Mouse (Mus musculus) CH12.LX (cell line): ENCODE results near the gene Nucb1.
"Not testable (repeated sequence)": the region's sequence is repeated elsewhere in the genome, so short reads cannot be mapped to it uniquely, and the experiment has no call there.

Experiments used
- CTCF ChIP-seq, 2 experiments: IDR thresholded peaks in 1 of 2; conservative IDR thresholded peaks in 1 of 2; 2 replicates each; pipeline ENCODE4 v1.5.1; 2011 to 2012; ENCODE audit warnings: low read depth in 2 of 2, low read length in 2 of 2, improper control_type of control experiment in 1 of 2, inconsistent platforms in 1 of 2, mild to moderate bottlenecking in 1 of 2, moderate library complexity in 1 of 2
- E2F4 ChIP-seq: IDR thresholded peaks from 2 replicates; pipeline ENCODE4 v1.6.1; 2011; ENCODE audit warnings: low read depth, low read length, improper control_type of control experiment; ENCODE audit not compliant: insufficient replicate concordance
- ELF1 ChIP-seq: IDR thresholded peaks from 2 replicates; pipeline ENCODE4 v1.6.1; 2014; ENCODE audit warnings: low read depth, mild to moderate bottlenecking, inconsistent platforms, low read length, improper control_type of control experiment
- MAFK ChIP-seq: IDR thresholded peaks from 2 replicates; pipeline ENCODE4 v1.6.1; 2011; ENCODE audit warnings: low read length, improper control_type of control experiment; ENCODE audit not compliant: insufficient replicate concordance
- PAX5 ChIP-seq: IDR thresholded peaks from 2 replicates; pipeline ENCODE4 v1.6.1; 2012; ENCODE audit warnings: low read length, inconsistent platforms, mixed read lengths
- RAD21 ChIP-seq: IDR thresholded peaks from 2 replicates; pipeline ENCODE4 v1.6.1; 2011; ENCODE audit warnings: low read depth, mild to moderate bottlenecking, low read length, improper control_type of control experiment, moderate library complexity
- ZC3H11A ChIP-seq: IDR thresholded peaks from 2 replicates; pipeline ENCODE4 v1.6.1; 2012; ENCODE audit warnings: low read depth, mild to moderate bottlenecking, inconsistent platforms, low read length, improper control_type of control experiment
- ZNF384 ChIP-seq: IDR thresholded peaks from 2 replicates; pipeline ENCODE4 v1.6.1; 2012; ENCODE audit warnings: low read depth, low read length, improper control_type of control experiment, inconsistent platforms

GRCm38 (mm10) chr7:45516846-45517245 lies 6.6 kb upstream of the Nucb1 start:
- TF ChIP-seq CTCF (conservative IDR thresholded peaks at IDR 0.05 in 1 of 2, IDR thresholded peaks at IDR 0.05 in 1 of 2; ENCODE audit: low read depth in 2 of 2, low read length in 2 of 2); ZC3H11A; PAX5; RAD21; MAFK; ELF1; E2F4; ZNF384: not testable (repeated sequence)
